Mouse (Mus musculus): ENCODE data around the gene Ass1. TPM values are rescaled to one million over a fixed set of nuclear protein-coding genes. Genes with fewer than 3 reads are reported as not detected.

Gene Ass1
- 100 to 1,000 TPM in 1 of 2 experiments, 10 to 100 TPM in 1; 73.6 to 220 TPM for polyA plus RNA-seq (2017; shearing (Covaris generic))

DNA sequence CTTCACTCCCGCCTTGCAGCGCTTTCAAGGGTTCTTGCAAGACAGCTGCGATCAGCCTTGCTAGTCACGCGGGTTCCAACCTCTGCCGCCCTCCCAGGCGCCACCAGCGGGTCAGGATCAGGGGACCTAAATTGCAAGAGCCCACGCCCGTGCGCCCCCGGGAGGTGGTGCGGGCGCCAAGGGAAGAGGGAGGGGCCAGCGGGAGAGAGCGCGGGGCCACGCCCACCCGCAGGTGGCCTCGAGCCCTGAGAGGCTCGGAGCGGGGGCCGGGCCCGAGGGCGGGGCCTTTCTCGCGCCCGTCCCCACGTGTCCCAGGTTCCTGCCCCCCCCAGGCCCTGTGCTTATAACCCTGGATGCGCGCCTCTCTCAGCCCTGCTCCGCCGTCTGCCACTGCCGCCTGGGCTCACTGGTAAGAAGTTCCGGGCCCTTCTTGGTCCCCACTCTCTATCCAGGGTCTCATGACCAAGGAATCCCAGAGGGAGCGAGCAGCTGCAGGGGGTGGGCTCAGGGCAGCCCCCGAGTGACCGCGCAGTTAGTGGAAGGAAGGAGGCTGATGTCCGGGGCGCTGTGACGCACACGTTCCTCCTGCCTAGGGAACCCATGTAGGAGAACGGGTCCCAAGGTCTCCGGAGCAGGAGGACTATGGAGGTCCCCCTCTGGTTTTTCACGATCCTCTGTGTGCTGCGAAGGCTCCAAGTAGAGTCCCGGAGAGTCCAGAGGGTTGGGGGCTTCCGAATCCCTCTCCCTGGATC is at the start of gene Ass1:
Gene Ass1 (plus strand): TSS at position 277 of the 752 bp plus-strand sequence.

Other genes with a start within 250 kb of the Ass1 start
- gene Ncs1, start 224.4 kb upstream of the Ass1 start, polyA plus RNA-seq (2017; shearing (Covaris generic)): under 1 TPM; 0.24 to 0.87 TPM
- gene Hmcn2, start 155.8 kb upstream of the Ass1 start, polyA plus RNA-seq (2017; shearing (Covaris generic)): 1 to 10 TPM in 1 of 2 experiments, under 1 TPM in 1; 0.16 to 2.1 TPM
- gene Fubp3, start 102.4 kb downstream of the Ass1 start, polyA plus RNA-seq (2017; shearing (Covaris generic)): 10 to 100 TPM; 24.0 to 24.3 TPM
- gene Prdm12, start 169.8 kb downstream of the Ass1 start, polyA plus RNA-seq (2017; shearing (Covaris generic)): not detected
- gene Exosc2, start 200.5 kb downstream of the Ass1 start, polyA plus RNA-seq (2017; shearing (Covaris generic)): 10 to 100 TPM; 24.0 to 42.6 TPM
- gene Abl1, start 218.2 kb downstream of the Ass1 start, polyA plus RNA-seq (2017; shearing (Covaris generic)): 10 to 100 TPM; 15.4 to 16.1 TPM